Mouse (Mus musculus): Measurements from ENCODE around the gene Rab7.
"Not testable (repeated sequence)": the region's sequence is repeated elsewhere in the genome, so short reads cannot be mapped to it uniquely, and the experiment has no call there.

The Rab7 gene

GRCm38 (mm10) chr6:87997706-87998265 is 47.3 kb downstream of the Rab7 start:
- peak; percentile 84 for DNase-seq

- no peak for DNase-seq
Measured at GRCm38 (mm10) chr6:87996606-87997005, 48.5 kb downstream of the Rab7 start.

DNA sequence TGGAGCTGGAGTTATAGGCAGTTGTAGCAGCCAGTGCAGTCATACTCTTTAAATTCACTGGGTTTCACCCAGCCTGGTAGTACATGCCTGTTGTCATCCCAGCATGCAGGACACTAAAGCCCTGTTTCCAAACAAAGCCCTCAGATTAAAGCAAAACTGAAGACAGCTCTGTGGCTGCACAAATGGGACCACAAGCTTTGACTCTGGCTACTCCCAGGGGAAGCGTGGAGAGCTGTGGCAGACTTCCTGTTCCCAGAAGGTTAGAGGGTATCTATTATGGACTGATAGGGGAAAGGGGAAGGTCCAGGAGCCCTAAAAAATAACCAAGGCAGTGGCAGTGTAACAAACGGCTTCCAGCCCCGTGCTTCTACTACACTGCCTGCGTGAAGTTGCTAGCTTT is 49.6 kb downstream of the Rab7 start:
- DNase-seq, result no peak

GRCm38 (mm10) chr6:87993790-87994571 is 51.1 kb downstream of the Rab7 start:
- no peak for DNase-seq

GRCm38 (mm10) chr6:87992733-87993132 is 52.3 kb downstream of the Rab7 start:
- peak; percentile 65 for DNase-seq

DNA sequence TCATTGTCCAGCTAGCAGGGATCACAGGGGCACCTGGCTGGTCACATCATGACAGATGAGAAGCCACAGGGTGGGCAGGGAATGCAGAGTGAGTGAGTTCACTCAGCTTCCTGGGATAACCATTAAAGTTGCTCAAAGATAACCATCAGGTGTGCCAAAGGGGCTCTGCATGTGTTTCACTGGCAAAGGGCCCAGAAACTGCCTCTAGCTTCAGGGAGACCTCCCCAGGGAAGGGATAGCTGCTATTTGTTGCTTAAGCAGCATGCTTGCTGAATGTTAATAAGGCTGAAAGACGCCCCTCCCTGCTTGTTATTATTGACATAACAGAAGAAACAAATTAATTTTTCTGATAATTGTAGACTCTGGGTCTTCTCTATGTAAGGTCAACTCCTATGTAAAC is 53.2 kb downstream of the Rab7 start:
- DNase-seq, result no peak

- no peak for DNase-seq
Measured at GRCm38 (mm10) chr6:87991216-87991615, 53.9 kb downstream of the Rab7 start.

DNA sequence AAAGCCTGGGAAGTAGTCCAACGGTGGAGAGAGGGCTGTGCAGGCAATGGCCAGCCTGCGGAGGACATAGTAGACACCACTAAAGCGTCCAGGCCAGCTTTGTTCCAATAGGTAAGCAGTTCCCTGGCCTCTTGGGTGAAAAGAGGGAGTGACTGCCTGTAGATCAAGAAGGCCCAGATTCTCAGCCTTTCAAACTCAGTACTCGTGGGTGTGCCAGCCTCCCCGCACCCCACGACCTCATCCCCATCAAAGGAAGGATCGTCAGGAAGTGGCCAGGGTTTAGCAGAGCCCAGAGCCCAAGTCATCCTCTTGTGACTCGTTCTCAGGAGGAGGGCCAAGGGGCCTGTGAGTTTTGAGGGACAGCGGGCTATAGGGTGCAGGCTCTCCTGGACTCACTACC is 62.6 kb downstream of the Rab7 start:
- no peak for DNase-seq

- peak; percentile 34 for DNase-seq
Measured at GRCm38 (mm10) chr6:87981547-87982256, 63.4 kb downstream of the Rab7 start, which contains the start of gene H1fx. Gene H1fx (minus strand): TSS chr6:87981637.

- peak; percentile 46 for DNase-seq
Measured at GRCm38 (mm10) chr6:87981030-87981485, 64.0 kb downstream of the Rab7 start.

- DNase-seq, result peak; percentile 28
Measured at GRCm38 (mm10) chr6:87980374-87981029, 64.6 kb downstream of the Rab7 start.

DNA sequence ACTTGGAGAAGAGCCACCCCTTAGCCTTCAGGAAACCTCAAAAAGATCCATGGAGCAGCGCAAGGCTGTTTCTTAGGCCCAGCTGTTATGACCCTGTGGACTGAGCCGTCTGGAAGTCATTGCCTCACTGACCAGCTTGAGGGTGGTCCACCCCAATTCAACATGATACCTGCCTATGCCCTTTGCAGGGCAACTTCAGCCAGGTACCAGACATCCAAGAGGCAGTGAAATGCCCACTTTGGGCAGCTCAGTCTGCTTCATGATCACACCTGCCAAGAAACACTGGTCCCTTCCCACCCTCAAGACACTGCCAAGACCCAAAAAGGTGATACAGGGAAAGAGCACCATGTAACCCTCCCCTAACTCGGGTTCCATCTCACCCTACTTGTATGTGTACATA is 65.3 kb downstream of the Rab7 start:
- no peak for DNase-seq

DNA sequence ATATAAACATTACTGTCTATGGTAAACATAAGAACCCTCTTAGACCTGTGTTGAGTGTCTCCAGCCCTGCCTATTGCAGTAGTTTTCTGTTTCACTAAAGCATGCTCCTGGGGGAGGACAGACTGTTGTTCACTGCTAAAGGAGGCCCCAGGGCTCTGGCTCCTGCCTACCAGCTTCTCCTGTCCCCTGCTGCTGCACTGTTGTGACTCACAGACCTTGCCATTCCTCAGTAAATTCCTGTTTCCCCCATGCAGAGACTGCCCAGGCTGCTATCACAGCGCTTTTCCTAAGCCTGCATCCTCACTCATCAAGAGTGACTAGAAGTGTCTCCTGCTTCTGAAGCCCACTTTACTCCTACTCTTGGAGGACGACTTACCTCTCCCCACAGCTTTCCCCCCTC is 75.0 kb downstream of the Rab7 start:
- DNase-seq, result no peak

DNA sequence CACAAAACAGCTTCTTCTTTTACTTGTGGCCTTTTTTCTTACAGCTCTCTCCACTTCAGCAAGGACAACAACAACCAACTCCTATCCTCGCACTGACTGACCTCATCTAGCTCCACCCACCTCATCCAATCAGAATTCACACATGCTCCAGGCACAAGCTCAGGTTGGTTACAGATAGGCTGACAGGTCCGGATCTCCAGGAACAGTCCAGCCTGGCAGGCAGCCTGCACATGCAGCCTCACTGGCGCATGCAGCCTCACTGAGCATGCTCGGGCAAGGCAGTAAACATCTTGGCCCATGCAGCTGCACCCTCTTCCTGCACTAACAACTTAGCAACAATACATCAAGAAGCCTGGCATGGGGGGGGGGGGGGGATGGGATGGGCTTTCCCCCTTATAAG is 82.6 kb downstream of the Rab7 start:
- DNase-seq, result not testable (repeated sequence)

Data from kidney, adult 18-20 months (tissue).